15 mouse cellular contexts compared by ENCODE assay signal in the genomic region with DNA sequence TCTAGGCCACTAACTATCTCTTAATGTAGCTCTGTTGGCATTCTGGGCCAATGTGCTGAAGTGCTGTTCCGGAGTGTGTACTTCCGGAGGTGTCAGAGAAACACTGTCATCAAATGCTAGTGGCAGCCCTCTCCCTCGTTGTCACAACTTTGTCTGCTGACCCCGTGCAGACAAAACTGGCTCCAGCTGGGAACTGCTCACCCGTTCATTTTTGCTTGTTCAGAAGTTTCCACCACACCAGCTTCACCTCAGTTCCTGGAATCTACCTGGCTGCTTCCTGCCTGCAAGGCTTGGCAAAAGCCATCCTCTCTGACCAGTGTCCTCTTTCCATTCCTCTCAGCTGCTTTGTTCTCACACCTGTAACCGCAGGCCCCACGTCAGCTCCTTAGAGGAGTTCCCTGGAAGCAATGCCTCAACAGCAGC. TPM values are rescaled to one million over a fixed set of nuclear protein-coding genes. Genes with fewer than 3 reads are reported as not detected.
A peak's percentile ranks its signal among the peaks of the same experiment; 100 is the strongest.
DNase-seq lines count a peak whose midpoint lies in the region; ATAC-seq and TF ChIP-seq lines count a peak whose summit lies in the region.
"Had no signal": no experiment of that assay in that cellular context is flagged by ENCODE, and none has a peak within 500 bp of the region (broad histone marks: within the 10 kb centered on the region; RNA-seq: fewer than 3 reads in every experiment).

No protein-coding gene starts in this region.

- no peak for ATAC-seq in kidney, embryonic 15.5 days (replicated peaks; ENCODE audit: low FRiP score)
- ATAC-seq in heart, embryonic 13.5 days (ENCODE audit: extremely low read depth, insufficient number of reproducible peaks, low FRiP score, low TSS enrichment) = peak; percentile 70; the same call in 1 of the 2 replicates
- ATAC-seq in forebrain, embryonic 12.5 days (ENCODE audit: low FRiP score) = no peak

- peak; percentile 21 for DNase-seq in kidney, adult 2 months
- peak; percentile 52 to 60 for DNase-seq in heart, adult 18-20 months
- peak; percentile 24 for DNase-seq in lung, postnatal 25 days (ENCODE audit: low spot score)
- DNase-seq in adrenal gland, postnatal 25 days = no peak
- no peak for DNase-seq in cerebellum, adult 2 months
- DNase-seq: adrenal gland, postnatal 10 days; cerebellum, postnatal 14 days had no signal

- H3K36me3 ChIP-seq in kidney, adult 2 months (ENCODE audit: control insufficient read depth, insufficient read depth, low read length) = no peaks in the 10 kb centered on the region
- no peaks in the 10 kb centered on the region for H3K36me3 ChIP-seq in kidney, embryonic 15.5 days
- H3K36me3 ChIP-seq in heart, embryonic 13.5 days = no peaks in the 10 kb centered on the region
- H3K36me3 ChIP-seq in forebrain, embryonic 12.5 days (replicated peaks) = no peaks in the 10 kb centered on the region
- H3K36me3 ChIP-seq: embryonic facial prominence, embryonic 12.5 days; limb, embryonic 12.5 days; liver, embryonic 15.5 days had no signal

- no peaks in the 10 kb centered on the region for H3K27me3 ChIP-seq in kidney, adult 2 months (replicated peaks; ENCODE audit: control insufficient read depth, insufficient read depth, low read length)
- no peaks in the 10 kb centered on the region for H3K27me3 ChIP-seq in kidney, embryonic 15.5 days
- H3K27me3 ChIP-seq in heart, embryonic 13.5 days (replicated peaks) = no peaks in the 10 kb centered on the region
- no peaks in the 10 kb centered on the region for H3K27me3 ChIP-seq in forebrain, embryonic 12.5 days
- H3K27me3 ChIP-seq in cerebellum, adult 2 months (ENCODE audit: control insufficient read depth, insufficient read depth, low read length) = no peaks in the 10 kb centered on the region
- H3K27me3 ChIP-seq: embryonic facial prominence, embryonic 12.5 days; limb, embryonic 12.5 days; liver, embryonic 15.5 days; megakaryocyte, embryonic 14.5 days had no signal

- TF ChIP-seq CTCF in kidney, adult 2 months (conservative IDR thresholded peaks at IDR 0.05; ENCODE audit: insufficient read depth, insufficient read length, low read depth, low read length) = no peak
- no peak for TF ChIP-seq CTCF in cerebellum, adult 2 months (IDR thresholded peaks at IDR 0.05; ENCODE audit: borderline replicate concordance, insufficient read depth, low read depth, low read length)

- no peak overlapping the region for H3K4me3 ChIP-seq in kidney, adult 2 months (ENCODE audit: insufficient read depth, low read depth, low read length)
- H3K4me3 ChIP-seq in kidney, embryonic 15.5 days (replicated peaks) = no peak overlapping the region
- H3K4me3 ChIP-seq in heart, embryonic 13.5 days = no peak overlapping the region
- H3K4me3 ChIP-seq in forebrain, embryonic 12.5 days (replicated peaks) = no peak overlapping the region
- no peak overlapping the region for H3K4me3 ChIP-seq in cerebellum, adult 2 months (replicated peaks; ENCODE audit: insufficient read depth, low read depth, low read length)
- H3K4me3 ChIP-seq: embryonic facial prominence, embryonic 12.5 days; limb, embryonic 12.5 days; liver, embryonic 15.5 days; megakaryocyte, embryonic 14.5 days had no signal

- no peak overlapping the region for H3K4me2 ChIP-seq in kidney, embryonic 15.5 days
- H3K4me2 ChIP-seq in heart, embryonic 13.5 days = peak overlapping the region; percentile 25; the same call in 1 of the 2 replicates
- no peak overlapping the region for H3K4me2 ChIP-seq in forebrain, embryonic 12.5 days
- H3K4me2 ChIP-seq: embryonic facial prominence, embryonic 12.5 days; limb, embryonic 12.5 days; liver, embryonic 15.5 days had no signal

- whole genome bisulfite sequencing in kidney, adult 2 months = 56% methylated on average over 7 of the region's 7 CpGs
- WGBS in kidney, embryonic 15.5 days = 76% methylated on average over 7 of the region's 7 CpGs
- 42% methylated on average over 7 of the region's 7 CpGs for WGBS in heart, embryonic 13.5 days
- WGBS in forebrain, embryonic 12.5 days = 91% methylated on average over 7 of the region's 7 CpGs
- WGBS in cerebellum, adult 2 months = 79% methylated on average over 7 of the region's 7 CpGs

- no peak overlapping the region for H3K27ac ChIP-seq in kidney, adult 2 months (ENCODE audit: insufficient read depth, low read depth, low read length)
- H3K27ac ChIP-seq in kidney, embryonic 15.5 days = no peak overlapping the region
- H3K27ac ChIP-seq in heart, embryonic 13.5 days (replicated peaks) = peak overlapping the region; percentile 86
- no peak overlapping the region for H3K27ac ChIP-seq in forebrain, embryonic 12.5 days
- H3K27ac ChIP-seq in cerebellum, adult 2 months (ENCODE audit: insufficient read depth, low read length) = no peak overlapping the region
- H3K27ac ChIP-seq: embryonic facial prominence, embryonic 12.5 days; limb, embryonic 12.5 days; liver, embryonic 15.5 days had no signal

- H3K9me3 ChIP-seq in kidney, embryonic 15.5 days (replicated peaks) = no peaks in the 10 kb centered on the region
- no peaks in the 10 kb centered on the region for H3K9me3 ChIP-seq in heart, embryonic 13.5 days
- H3K9me3 ChIP-seq in forebrain, embryonic 12.5 days = no peaks in the 10 kb centered on the region
- H3K9me3 ChIP-seq: embryonic facial prominence, embryonic 12.5 days; G1E; limb, embryonic 12.5 days; liver, embryonic 15.5 days; megakaryocyte, embryonic 14.5 days had no signal

- no peaks in the 10 kb centered on the region for H3K4me1 ChIP-seq in kidney, adult 2 months (ENCODE audit: control insufficient read depth, insufficient read depth, low read length)
- no peaks in the 10 kb centered on the region for H3K4me1 ChIP-seq in kidney, embryonic 15.5 days
- peaks cover 20% of the 10 kb centered on the region for H3K4me1 ChIP-seq in heart, embryonic 13.5 days
- H3K4me1 ChIP-seq in forebrain, embryonic 12.5 days = no peaks in the 10 kb centered on the region
- H3K4me1 ChIP-seq in cerebellum, adult 2 months (ENCODE audit: control insufficient read depth, insufficient read depth, low read length) = no peaks in the 10 kb centered on the region
- H3K4me1 ChIP-seq: embryonic facial prominence, embryonic 12.5 days had no signal

- TF ChIP-seq POLR2A in kidney, adult 2 months (IDR thresholded peaks at IDR 0.05; ENCODE audit: low read depth, low read length) = no peak
- TF ChIP-seq POLR2A in cerebellum, adult 2 months (IDR thresholded peaks at IDR 0.05; ENCODE audit: borderline replicate concordance, insufficient read depth, low read length) = no peak

- no peak overlapping the region for H3K9ac ChIP-seq in kidney, embryonic 15.5 days
- H3K9ac ChIP-seq in heart, embryonic 13.5 days = peak overlapping the region; percentile 62; the same call in 1 of the 2 replicates
- no peak overlapping the region for H3K9ac ChIP-seq in forebrain, embryonic 12.5 days
- H3K9ac ChIP-seq: embryonic facial prominence, embryonic 12.5 days; limb, embryonic 12.5 days; liver, embryonic 15.5 days had no signal

RNA-seq across cellular contexts. Expression of a gene that starts 50.4 kb away (rescaled TPM):
- 31.3 and 36.3 TPM in 2 replicates for polyA plus RNA-seq in kidney, adult 2 months (2012; rRNA removed)
- 48.0 and 49.7 TPM in 2 replicates for polyA plus RNA-seq in kidney, embryonic 15.5 days (2015; fragmentation: Nextera tagmentation; extraction: Ambion mirVana)
- 10 to 100 TPM; 26.3 to 27.6 TPM for total RNA-seq in heart, adult 18-20 months (2021)
- 41.1 TPM in 2 replicates for polyA plus RNA-seq in heart, embryonic 13.5 days (2015; fragmentation: Nextera tagmentation; extraction: Ambion mirVana)
- 63.2 and 65.4 TPM in 2 replicates for polyA plus RNA-seq in forebrain, embryonic 12.5 days (2016; fragmentation: Nextera tagmentation; extraction: Ambion mirVana)
- total RNA-seq in adrenal gland, postnatal 25 days (2021) = 40.7 and 44.6 TPM in 2 replicates
- 25.1 and 27.2 TPM in 2 replicates for polyA plus RNA-seq in cerebellum, adult 2 months (2012; rRNA removed)

Comparison
In these comparisons a context has a peak if more than half of its experiments do, and no peak if none do; other contexts are left out.
1. DNase-seq: peak in kidney, adult 2 months (single experiment), heart, adult 18-20 months (2 of 2) and lung, postnatal 25 days (single experiment); none in adrenal gland, postnatal 25 days (single experiment) and cerebellum, adult 2 months (0 of 2).